Mouse (Mus musculus) CH12.LX (cell line): ENCODE results near the gene Adat3.

Experiments
- CHD1 ChIP-seq: IDR thresholded peaks from 2 replicates; pipeline ENCODE4 v1.6.1; 2012; ENCODE audit warnings: low read depth, low read length, improper control_type of control experiment, inconsistent platforms
- CHD2 ChIP-seq: IDR thresholded peaks from 2 replicates; pipeline ENCODE4 v1.6.1; 2011; ENCODE audit warnings: low read length, improper control_type of control experiment
- CTCF ChIP-seq, 2 experiments: IDR thresholded peaks in 1 of 2; conservative IDR thresholded peaks in 1 of 2; 2 replicates each; pipeline ENCODE4 v1.5.1; 2011 to 2012; ENCODE audit warnings: low read depth in 2 of 2, low read length in 2 of 2, improper control_type of control experiment in 1 of 2, inconsistent platforms in 1 of 2, mild to moderate bottlenecking in 1 of 2, moderate library complexity in 1 of 2
- E2F4 ChIP-seq: IDR thresholded peaks from 2 replicates; pipeline ENCODE4 v1.6.1; 2011; ENCODE audit warnings: low read depth, low read length, improper control_type of control experiment; ENCODE audit not compliant: insufficient replicate concordance
- EP300 ChIP-seq: IDR thresholded peaks from 2 replicates; pipeline ENCODE4 v1.6.1; 2011; ENCODE audit warnings: low read length, improper control_type of control experiment
- JUN ChIP-seq: IDR thresholded peaks from 2 replicates; pipeline ENCODE4 v1.6.1; 2011; ENCODE audit warnings: low read depth, mild to moderate bottlenecking, low read length, improper control_type of control experiment, moderate library complexity; ENCODE audit not compliant: insufficient read depth
- MEF2A ChIP-seq: IDR thresholded peaks from 2 replicates; pipeline ENCODE4 v1.6.1; 2014; ENCODE audit warnings: low read depth, mild to moderate bottlenecking, inconsistent platforms, low read length, improper control_type of control experiment, borderline replicate concordance
- MXI1 ChIP-seq: IDR thresholded peaks from 2 replicates; pipeline ENCODE4 v1.6.1; 2011; ENCODE audit warnings: mild to moderate bottlenecking, low read depth, low read length, improper control_type of control experiment
- POLR2A ChIP-seq: IDR thresholded peaks from 2 replicates; pipeline ENCODE4 v1.6.1; 2011; ENCODE audit warnings: low read depth, mild to moderate bottlenecking, improper control_type of control experiment, low read length
- SIN3A ChIP-seq: IDR thresholded peaks from 2 replicates; pipeline ENCODE4 v1.6.1; 2012; ENCODE audit warnings: low read length, improper control_type of control experiment, inconsistent platforms
- SMC3 ChIP-seq: IDR thresholded peaks from 2 replicates; pipeline ENCODE4 v1.6.1; 2011; ENCODE audit warnings: low read depth, low read length, improper control_type of control experiment
- UBTF ChIP-seq: IDR thresholded peaks from 2 replicates; pipeline ENCODE4 v1.6.1; 2012; ENCODE audit warnings: low read depth, mild to moderate bottlenecking, inconsistent platforms, low read length, improper control_type of control experiment, moderate library complexity
- ZKSCAN1 ChIP-seq: IDR thresholded peaks from 2 replicates; pipeline ENCODE4 v1.6.1; 2012; ENCODE audit warnings: low read depth, inconsistent platforms, low read length, improper control_type of control experiment, borderline replicate concordance

DNA sequence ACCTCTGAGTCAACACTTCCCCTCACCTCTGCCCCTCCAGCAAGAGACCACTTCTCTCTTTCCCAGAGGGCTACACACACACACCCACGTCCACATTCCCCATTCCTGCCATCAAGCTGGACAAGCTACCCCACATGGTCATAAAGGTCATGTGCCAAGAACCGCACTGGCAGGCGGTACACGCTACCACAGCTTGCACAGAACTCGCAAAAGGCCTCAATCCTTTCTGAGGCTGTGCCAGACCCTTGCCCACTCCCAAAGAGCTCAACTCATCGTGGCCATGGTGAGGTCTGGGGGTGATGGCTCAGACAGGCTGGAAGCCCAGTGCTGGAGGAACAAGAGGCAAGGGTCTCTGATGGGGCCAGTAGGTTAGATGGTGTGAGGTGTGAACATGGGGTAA, 52.2 kb downstream of the Adat3 start:
- no peak for TF ChIP-seq SMC3
- no peak for TF ChIP-seq CHD2
- TF ChIP-seq MXI1 = no peak
- TF ChIP-seq POLR2A = no peak
- TF ChIP-seq EP300 = no peak
- no peak for TF ChIP-seq SIN3A
- TF ChIP-seq CTCF (conservative IDR thresholded peaks at IDR 0.05 in 1 of 2, IDR thresholded peaks at IDR 0.05 in 1 of 2; ENCODE audit: low read depth in 2 of 2, low read length in 2 of 2) = no peak
- no peak for TF ChIP-seq E2F4
- no peak for TF ChIP-seq MEF2A
- TF ChIP-seq JUN = no peak
- TF ChIP-seq ZKSCAN1 = no peak
- TF ChIP-seq CHD1 = no peak
- TF ChIP-seq UBTF = no peak
